Mouse (Mus musculus) forebrain, embryonic 16.5 days (tissue): Measurements from ENCODE around the gene Ybx1. TPM values are rescaled to one million over a fixed set of nuclear protein-coding genes. Genes with fewer than 3 reads are reported as not detected.

ENCODE experiments used
- ATAC-seq: fragments of 200-750 bp; cut with Nextera tagmentation; 2 replicates; pipeline ENCODE4 v1.8.0; 2017; ENCODE audit warnings: mild to moderate bottlenecking, moderate library complexity
- H3K27ac ChIP-seq: fragments of 300-500 bp; sonication (generic); 2 replicates; pipeline ENCODE4 v1.5.1; 2014; ENCODE audit warnings: low read length, control low read depth
- H3K27me3 ChIP-seq: fragments of 300-500 bp; sonication (generic); replicated peaks from 2 replicates; pipeline ENCODE4 v1.6.1; 2014; ENCODE audit warnings: low read length; ENCODE audit not compliant: control insufficient read depth, insufficient read depth
- H3K36me3 ChIP-seq: fragments of 300-500 bp; sonication (generic); 2 replicates; pipeline ENCODE4 v1.6.1; 2014; ENCODE audit not compliant: control insufficient read depth, insufficient read depth
- H3K4me1 ChIP-seq: fragments of 300-500 bp; sonication (generic); replicated peaks from 2 replicates; pipeline ENCODE4 v1.6.1; 2014; ENCODE audit warnings: low read length; ENCODE audit not compliant: control insufficient read depth, insufficient read depth
- H3K4me2 ChIP-seq: fragments of 300-500 bp; sonication (generic); 2 replicates; pipeline ENCODE4 v1.6.1; 2014; ENCODE audit warnings: mild to moderate bottlenecking, low read length, control low read depth
- H3K4me3 ChIP-seq: fragments of 300-500 bp; sonication (generic); replicated peaks from 2 replicates; pipeline ENCODE4 v1.5.1; 2014; ENCODE audit warnings: mild to moderate bottlenecking, low read length, control low read depth
- H3K9ac ChIP-seq: fragments of 300-500 bp; sonication (generic); replicated peaks from 2 replicates; pipeline ENCODE4 v1.6.1; 2014; ENCODE audit warnings: low read depth, low read length, control low read depth
- H3K9me3 ChIP-seq: fragments of 300-500 bp; sonication (generic); 2 replicates; pipeline ENCODE4 v1.6.1; 2016; ENCODE audit warnings: low read length; ENCODE audit not compliant: control insufficient read depth
- WGBS: fragments of 180-500 bp; shearing (Covaris S2); extraction: QIAGEN DNeasy Blood & Tissue Kit; methylation state at CpG from one replicate; pipeline ENCODE4 v1.1.7; 2014; 5-methylcytosine and 5-hydroxymethylcytosine counted together
- polyA plus RNA-seq: library from polyadenylated mRNA; unstranded; fragments of >200 nt; fragmentation: Nextera tagmentation; extraction: Ambion mirVana; gene quantifications from 2 replicates; pipeline ENCODE4 v1.2.1, GENCODE M21; 2015

The Ybx1 gene
- polyA plus RNA-seq = 731 and 789 TPM in 2 replicates

GRCm38 (mm10) chr4:119294415-119295133 is at the start of gene Ybx1:
Gene Ybx1 (minus strand): TSS chr4:119294604.
- peak; percentile 99 for ATAC-seq
- WGBS = under 1% methylated on average over 60 of the region's 61 CpGs
- H3K4me2 ChIP-seq = peak within 1 kb of the TSS; percentile 82

GRCm38 (mm10) chr4:119338861-119339361 is 44.5 kb upstream of the Ybx1 start:
- H3K4me3 ChIP-seq = peak overlapping the region; percentile 22
- no peaks in the 10 kb centered on the region for H3K27me3 ChIP-seq
- H3K9ac ChIP-seq = peak overlapping the region; percentile 36; the same call in 1 of the 2 replicates
- 1% methylated on average over 10 of the region's 10 CpGs for WGBS
- ATAC-seq = peak; percentile 92
- no peaks in the 10 kb centered on the region for H3K9me3 ChIP-seq
- peak overlapping the region; percentile 48 for H3K4me2 ChIP-seq
- H3K27ac ChIP-seq = peak overlapping the region; percentile 81
- H3K4me1 ChIP-seq = peaks cover 9% of the 10 kb centered on the region
- H3K36me3 ChIP-seq = no peaks in the 10 kb centered on the region

More at GRCm38 (mm10) chr4:119294415-119295133, at the start of gene Ybx1:
- Histone ChIP-seq H3K4me1 (peaks cover 23% of the 10 kb centered on the region), H3K27me3 (no peaks in the 10 kb centered on the region), H3K4me3 (peak within 1 kb of the TSS; percentile 93), H3K27ac (peak within 1 kb of the TSS; percentile 91), H3K36me3 (no peaks in the 10 kb centered on the region), H3K9me3 (no peaks in the 10 kb centered on the region), H3K9ac (peak within 1 kb of the TSS; percentile 80)

DNA sequence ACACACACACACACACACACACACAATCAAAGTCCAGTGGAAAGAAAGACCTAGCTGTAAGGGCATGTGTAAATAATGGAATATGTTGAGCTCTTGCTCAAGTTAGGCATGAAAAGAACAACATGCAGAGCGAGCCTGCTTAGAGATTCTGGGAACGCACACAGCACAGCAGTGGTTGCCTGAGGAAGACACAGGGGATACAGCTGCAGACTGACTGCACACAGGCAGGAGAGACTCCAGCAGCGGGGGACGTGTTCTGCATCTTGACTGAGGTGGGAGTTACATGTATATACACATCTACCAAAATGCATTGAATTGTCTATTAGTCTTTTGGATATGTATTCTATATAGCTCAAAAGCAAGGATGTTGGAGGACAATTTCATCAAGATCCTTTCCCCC is 44.0 kb upstream of the Ybx1 start:
- Histone ChIP-seq H3K4me1 (peaks cover 9% of the 10 kb centered on the region), H3K36me3 (no peaks in the 10 kb centered on the region), H3K4me3 (peak overlapping the region; percentile 22), H3K9ac (peak overlapping the region; percentile 36; the same call in 1 of the 2 replicates), H3K9me3 (no peaks in the 10 kb centered on the region), H3K27me3 (no peaks in the 10 kb centered on the region), H3K4me2 (peak overlapping the region; percentile 48), H3K27ac (peak overlapping the region; percentile 81)
- 24% methylated on average over 4 of the region's 4 CpGs for WGBS
- ATAC-seq = peak; percentile 94

DNA sequence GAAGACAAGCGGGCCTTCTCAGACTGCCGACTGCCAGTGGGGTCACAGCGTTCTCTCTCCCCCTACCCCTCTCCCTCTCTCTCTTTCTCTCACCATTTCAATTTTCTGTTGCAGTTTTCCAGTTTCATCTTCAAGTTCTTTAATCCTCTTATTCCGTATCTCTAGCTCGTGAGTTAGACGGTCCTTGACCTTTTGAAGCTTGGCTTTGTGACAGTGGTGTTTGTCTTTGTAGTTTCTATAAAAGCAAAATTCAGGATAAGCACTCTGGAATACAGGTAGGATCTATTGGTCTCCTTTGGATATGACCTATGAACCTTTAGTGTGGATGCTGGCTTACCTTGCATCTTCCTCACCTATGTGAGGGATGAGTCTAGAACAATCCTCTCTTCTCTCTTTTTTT is 39.1 kb upstream of the Ybx1 start:
- no peak for ATAC-seq
- H3K4me2 ChIP-seq = no peak overlapping the region
- peaks cover 4% of the 10 kb centered on the region for H3K4me1 ChIP-seq

DNA sequence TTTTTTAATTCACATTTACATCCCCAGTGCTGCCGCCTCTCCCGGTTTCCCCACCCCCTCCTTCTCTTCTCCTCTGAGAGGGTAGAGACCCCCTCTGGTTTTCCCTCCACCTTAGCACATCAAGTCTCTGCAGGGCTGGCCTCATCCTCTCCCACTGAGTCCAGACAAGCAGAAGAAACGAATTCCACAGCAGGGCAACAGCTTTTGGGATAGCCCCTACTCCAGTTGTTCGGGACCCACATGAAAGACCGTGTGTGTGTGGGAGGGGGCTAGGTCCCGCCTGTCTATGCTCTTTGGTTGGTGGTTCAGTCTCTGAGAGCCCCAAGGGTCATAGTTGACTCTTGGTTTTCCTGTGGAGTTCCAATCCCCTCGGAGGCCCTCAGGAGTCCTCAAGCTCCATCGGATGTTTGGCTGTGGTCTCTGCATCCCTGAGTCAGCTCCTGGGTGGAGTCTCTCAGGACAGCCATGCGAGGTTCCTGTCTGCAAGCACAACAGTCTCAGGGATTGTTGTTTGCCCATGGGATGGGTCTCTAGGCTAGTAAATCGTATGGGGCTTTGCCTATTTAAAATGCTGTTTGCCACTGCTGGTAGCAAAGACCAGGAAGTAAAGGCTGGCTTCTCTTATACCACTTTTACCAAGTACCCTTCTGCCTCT is 26.6 kb upstream of the Ybx1 start:
- ATAC-seq = peak; percentile 57
- H3K4me1 ChIP-seq = peaks cover 16% of the 10 kb centered on the region
- 0 out of 2 replicates have a peak, but pooled peaks cover 2% of the 10 kb centered on the region for H3K36me3 ChIP-seq
- H3K27me3 ChIP-seq = peaks cover 8% of the 10 kb centered on the region; the same call in 1 of the 2 replicates
- WGBS = 30% methylated on average over 10 of the region's 10 CpGs
- H3K9ac ChIP-seq = peak overlapping the region; percentile 73
- peak overlapping the region; percentile 78 for H3K4me3 ChIP-seq
- H3K9me3 ChIP-seq = no peaks in the 10 kb centered on the region
- peak overlapping the region; percentile 91 for H3K27ac ChIP-seq
- peak overlapping the region; percentile 96 for H3K4me2 ChIP-seq

More for the DNA sequence above, 39.1 kb upstream of the Ybx1 start:
- no peak overlapping the region for H3K9ac ChIP-seq
- H3K9me3 ChIP-seq = no peaks in the 10 kb centered on the region
- 90% methylated on average over 6 of the region's 6 CpGs for WGBS
- no peaks in the 10 kb centered on the region for H3K36me3 ChIP-seq
- no peak overlapping the region for H3K4me3 ChIP-seq
- no peak overlapping the region for H3K27ac ChIP-seq
- H3K27me3 ChIP-seq = no peaks in the 10 kb centered on the region

DNA sequence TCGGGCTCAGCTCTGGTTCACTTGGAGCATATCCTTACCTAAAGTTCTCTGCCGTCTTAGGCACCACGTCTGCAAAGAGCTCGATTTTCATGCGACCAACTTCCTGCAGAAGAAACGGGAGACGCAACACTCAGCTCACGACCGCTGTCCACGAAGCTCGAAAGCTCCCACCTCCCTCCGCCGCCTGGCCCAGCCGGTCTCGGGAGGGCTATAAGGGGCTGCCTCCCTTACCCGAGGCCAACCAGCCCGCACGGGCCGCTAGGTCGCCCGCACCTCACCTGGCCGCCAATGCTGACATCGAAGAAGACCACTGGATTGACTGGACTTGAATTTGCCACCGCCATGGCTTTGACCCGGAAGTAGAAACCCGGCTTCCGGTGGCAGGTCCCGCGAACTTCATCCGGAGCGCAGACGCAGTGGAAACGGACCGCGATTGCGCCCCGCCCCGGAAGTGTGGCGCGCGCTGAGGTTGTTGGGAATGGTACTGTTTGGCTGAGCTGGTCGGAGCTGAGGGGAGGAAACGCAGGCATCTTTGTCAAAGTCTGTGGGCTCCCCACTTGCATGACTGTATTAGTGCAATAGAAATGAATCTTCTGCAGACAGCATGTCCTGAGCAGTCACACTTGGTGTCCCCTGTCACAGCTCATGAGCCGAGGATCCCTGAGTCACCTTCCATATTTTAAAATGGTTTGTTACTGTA is 25.9 kb upstream of the Ybx1 start, which contains the start of gene Ppih:
TSS of gene Ppih (minus strand) at position 416 of the 700 bp plus-strand sequence.
- 1% methylated on average over 44 of the region's 44 CpGs for WGBS
- peak within 1 kb of the TSS; percentile 91 for H3K27ac ChIP-seq
- peaks cover 16% of the 10 kb centered on the region for H3K4me1 ChIP-seq
- no peaks in the 10 kb centered on the region for H3K9me3 ChIP-seq
- peaks cover 8% of the 10 kb centered on the region; the same call in 1 of the 2 replicates for H3K27me3 ChIP-seq
- peaks cover 5% of the 10 kb centered on the region; the same call in 1 of the 2 replicates for H3K36me3 ChIP-seq
- ATAC-seq = peak; percentile 99
- peak within 1 kb of the TSS; percentile 78 for H3K4me3 ChIP-seq
- H3K4me2 ChIP-seq = peak within 1 kb of the TSS; percentile 96
- peak within 1 kb of the TSS; percentile 73 for H3K9ac ChIP-seq

DNA sequence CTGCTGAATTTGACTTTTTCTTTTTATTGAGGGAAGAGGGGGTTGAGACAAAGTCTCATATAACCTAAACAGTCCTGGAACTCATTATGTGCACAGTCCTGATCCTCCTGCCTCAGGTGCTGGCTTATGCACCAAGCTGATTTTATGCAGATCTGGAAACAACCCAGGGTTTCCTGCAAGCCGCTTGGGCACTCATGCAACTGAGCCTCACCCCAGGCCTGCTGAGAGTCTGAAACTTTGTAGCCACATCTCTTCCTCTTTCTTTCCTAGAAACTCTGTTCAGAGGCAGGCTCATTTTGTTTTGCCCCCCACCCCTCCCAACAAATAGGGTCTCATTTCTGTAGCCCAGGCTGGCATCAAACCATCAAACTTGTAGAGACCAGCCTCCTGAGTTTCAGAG is 19.4 kb upstream of the Ybx1 start:
- no peak overlapping the region for H3K4me2 ChIP-seq
- H3K27ac ChIP-seq = no peak overlapping the region
- H3K27me3 ChIP-seq = no peaks in the 10 kb centered on the region
- no peaks in the 10 kb centered on the region for H3K9me3 ChIP-seq
- WGBS = 90% methylated on average over 1 of the region's 1 CpGs
- H3K9ac ChIP-seq = no peak overlapping the region
- no peak overlapping the region for H3K4me3 ChIP-seq
- no peak for ATAC-seq
- no peaks in the 10 kb centered on the region for H3K4me1 ChIP-seq
- H3K36me3 ChIP-seq = peaks cover 24% of the 10 kb centered on the region

GRCm38 (mm10) chr4:119305418-119305817 is 11.0 kb upstream of the Ybx1 start:
- H3K36me3 ChIP-seq = peaks cover 6% of the 10 kb centered on the region
- no peak overlapping the region for H3K9ac ChIP-seq
- H3K4me1 ChIP-seq = no peaks in the 10 kb centered on the region
- H3K4me2 ChIP-seq = no peak overlapping the region
- H3K9me3 ChIP-seq = no peaks in the 10 kb centered on the region
- H3K27ac ChIP-seq = no peak overlapping the region
- no peak for ATAC-seq
- 76% methylated on average over 5 of the region's 5 CpGs for WGBS
- no peaks in the 10 kb centered on the region for H3K27me3 ChIP-seq
- H3K4me3 ChIP-seq = no peak overlapping the region

- WGBS = 91% methylated on average over 8 of the region's 8 CpGs
- H3K27ac ChIP-seq = no peak overlapping the region
- ATAC-seq = no peak
- no peaks in the 10 kb centered on the region for H3K4me1 ChIP-seq
- H3K9me3 ChIP-seq = no peaks in the 10 kb centered on the region
- H3K9ac ChIP-seq = no peak overlapping the region
- 0 out of 2 replicates have a peak, but pooled peaks cover 2% of the 10 kb centered on the region for H3K36me3 ChIP-seq
- H3K4me3 ChIP-seq = no peak overlapping the region
- no peak overlapping the region for H3K4me2 ChIP-seq
- no peaks in the 10 kb centered on the region for H3K27me3 ChIP-seq
Measured at GRCm38 (mm10) chr4:119303291-119303690, 8.9 kb upstream of the Ybx1 start.
